14 mouse cellular contexts compared by ENCODE assay signal in genomic region chr6:17943877-17944617, GRCm38 (mm10).
DNase-seq lines count a peak whose midpoint lies in the region; ATAC-seq and TF ChIP-seq lines count a peak whose summit lies in the region.
"Had no signal": no experiment of that assay in that cellular context is flagged by ENCODE, and none has a peak within 500 bp of the region (broad histone marks: within the 10 kb centered on the region; RNA-seq: fewer than 3 reads in every experiment).

No protein-coding gene starts in this region.

- H3K4me3 ChIP-seq in heart, embryonic 10.5 days = no peak overlapping the region
- H3K4me3 ChIP-seq in lung, adult 2 months (replicated peaks; ENCODE audit: extremely low read depth, low read depth, low read length) = no peak overlapping the region
- no peak overlapping the region for H3K4me3 ChIP-seq in lung, embryonic 14.5 days (ENCODE audit: low read depth, low read length)
- no peak overlapping the region for H3K4me3 ChIP-seq in stomach, embryonic 16.5 days (replicated peaks; ENCODE audit: low read length)
- H3K4me3 ChIP-seq: midbrain, embryonic 12.5 days had no signal

- 0 out of 2 replicates have a peak overlapping the region, but pooled peaks have one; percentile 4 for H3K27ac ChIP-seq in heart, embryonic 10.5 days
- peak overlapping the region; percentile 44; the same call in 1 of the 2 replicates for H3K27ac ChIP-seq in lung, embryonic 14.5 days (ENCODE audit: low read depth)
- H3K27ac ChIP-seq in stomach, embryonic 16.5 days (ENCODE audit: low read length) = no peak overlapping the region
- H3K27ac ChIP-seq: hindbrain, postnatal 0 days; midbrain, embryonic 12.5 days had no signal

- H3K9ac ChIP-seq in lung, embryonic 14.5 days = no peak overlapping the region
- no peak overlapping the region for H3K9ac ChIP-seq in stomach, embryonic 16.5 days (ENCODE audit: low read length)
- H3K9ac ChIP-seq: midbrain, embryonic 12.5 days had no signal

- ATAC-seq in lung, embryonic 14.5 days (ENCODE audit: insufficient read depth) = peak; percentile 65
- peak; percentile 38; the same call in 1 of the 2 replicates for ATAC-seq in stomach, embryonic 16.5 days (ENCODE audit: insufficient read depth, low FRiP score)
- ATAC-seq: hindbrain, postnatal 0 days had no signal

- peaks cover 62% of the 10 kb centered on the region for H3K4me1 ChIP-seq in heart, embryonic 10.5 days
- peaks cover 3% of the 10 kb centered on the region for H3K4me1 ChIP-seq in lung, adult 2 months (ENCODE audit: control insufficient read depth, insufficient read depth, low read length)
- H3K4me1 ChIP-seq in lung, embryonic 14.5 days (ENCODE audit: insufficient read depth) = peaks cover 33% of the 10 kb centered on the region
- H3K4me1 ChIP-seq in stomach, embryonic 16.5 days (ENCODE audit: control insufficient read depth, insufficient read depth, low read length) = peaks cover 10% of the 10 kb centered on the region
- H3K4me1 ChIP-seq: midbrain, embryonic 12.5 days had no signal

- no peaks in the 10 kb centered on the region for H3K9me3 ChIP-seq in heart, embryonic 10.5 days
- H3K9me3 ChIP-seq in lung, embryonic 14.5 days (ENCODE audit: low read depth, low read length) = no peaks in the 10 kb centered on the region
- H3K9me3 ChIP-seq in stomach, embryonic 16.5 days (replicated peaks; ENCODE audit: control insufficient read depth, low read length) = no peaks in the 10 kb centered on the region
- H3K9me3 ChIP-seq: G1E; midbrain, embryonic 12.5 days had no signal

- no peak for DNase-seq in heart, embryonic 10.5 days (ENCODE audit: low spot score)
- no peak for DNase-seq in heart, adult 11 months
- DNase-seq in lung, adult 18-20 months = peak; percentile 48 to 53
- no peak for DNase-seq in lung, adult 2 months
- DNase-seq in lung, embryonic 14.5 days = peak; percentile 87
- no peak for DNase-seq in cerebellum, postnatal 36 days
- no peak for DNase-seq in kidney, adult 11 months
- DNase-seq: adrenal gland, postnatal 25 days; cerebellum, postnatal 14 days; right cerebral cortex, postnatal 14 days had no signal

- no peak for TF ChIP-seq POLR2A in lung, adult 2 months (IDR thresholded peaks at IDR 0.05; ENCODE audit: borderline replicate concordance, extremely low read depth, low read depth, low read length)

- no peaks in the 10 kb centered on the region for H3K36me3 ChIP-seq in heart, embryonic 10.5 days
- H3K36me3 ChIP-seq in lung, embryonic 14.5 days (ENCODE audit: insufficient read depth) = peaks cover 5% of the 10 kb centered on the region; the same call in 1 of the 2 replicates
- H3K36me3 ChIP-seq in stomach, embryonic 16.5 days (ENCODE audit: control insufficient read depth, insufficient read depth, low read length) = no peaks in the 10 kb centered on the region

- no peak overlapping the region for H3K4me2 ChIP-seq in lung, embryonic 14.5 days
- H3K4me2 ChIP-seq in stomach, embryonic 16.5 days (ENCODE audit: low read depth, low read length) = no peak overlapping the region
- H3K4me2 ChIP-seq: midbrain, embryonic 12.5 days had no signal

- 66% methylated on average over 9 of the region's 9 CpGs for WGBS in heart, embryonic 10.5 days
- WGBS in lung, adult 2 months = 43% methylated on average over 9 of the region's 9 CpGs
- 27% methylated on average over 9 of the region's 9 CpGs for WGBS in lung, embryonic 14.5 days
- WGBS in stomach, embryonic 16.5 days = 49% methylated on average over 9 of the region's 9 CpGs

- H3K27me3 ChIP-seq in heart, embryonic 10.5 days (ENCODE audit: insufficient read depth, poor library complexity, severe bottlenecking) = no peaks in the 10 kb centered on the region
- no peaks in the 10 kb centered on the region for H3K27me3 ChIP-seq in lung, embryonic 14.5 days (ENCODE audit: insufficient read depth, low read length)
- H3K27me3 ChIP-seq in stomach, embryonic 16.5 days (ENCODE audit: control insufficient read depth, insufficient read depth, low read length) = no peaks in the 10 kb centered on the region
- H3K27me3 ChIP-seq: midbrain, embryonic 12.5 days had no signal

- TF ChIP-seq CTCF in lung, adult 2 months (IDR thresholded peaks at IDR 0.05; ENCODE audit: insufficient read depth, low read length) = no peak
- no peak for TF ChIP-seq CTCF in lung, embryonic 14.5 days (IDR thresholded peaks at IDR 0.05; ENCODE audit: low read depth)

Comparison
In these comparisons a context has a peak if more than half of its experiments do, and no peak if none do; other contexts are left out.
1. DNase-seq: peak in lung, adult 18-20 months (2 of 2) and lung, embryonic 14.5 days (single experiment); none in heart, embryonic 10.5 days (single experiment), heart, adult 11 months (single experiment), lung, adult 2 months (single experiment), cerebellum, postnatal 36 days (0 of 2) and kidney, adult 11 months (single experiment).